Mouse (Mus musculus) mouse trophoblast stem cell (cell line): ENCODE measurements around the gene Slc5a5.

Experiments used
- in situ Hi-C, 2 experiments: fragments of 300-500 bp; cut with MseI, MboI; formaldehyde crosslinking; loops; 2 replicates in 1 of 2; 3 replicates in 1 of 2; pipeline ENCODE4 v1.15.1; 2025

The Slc5a5 gene

DNA sequence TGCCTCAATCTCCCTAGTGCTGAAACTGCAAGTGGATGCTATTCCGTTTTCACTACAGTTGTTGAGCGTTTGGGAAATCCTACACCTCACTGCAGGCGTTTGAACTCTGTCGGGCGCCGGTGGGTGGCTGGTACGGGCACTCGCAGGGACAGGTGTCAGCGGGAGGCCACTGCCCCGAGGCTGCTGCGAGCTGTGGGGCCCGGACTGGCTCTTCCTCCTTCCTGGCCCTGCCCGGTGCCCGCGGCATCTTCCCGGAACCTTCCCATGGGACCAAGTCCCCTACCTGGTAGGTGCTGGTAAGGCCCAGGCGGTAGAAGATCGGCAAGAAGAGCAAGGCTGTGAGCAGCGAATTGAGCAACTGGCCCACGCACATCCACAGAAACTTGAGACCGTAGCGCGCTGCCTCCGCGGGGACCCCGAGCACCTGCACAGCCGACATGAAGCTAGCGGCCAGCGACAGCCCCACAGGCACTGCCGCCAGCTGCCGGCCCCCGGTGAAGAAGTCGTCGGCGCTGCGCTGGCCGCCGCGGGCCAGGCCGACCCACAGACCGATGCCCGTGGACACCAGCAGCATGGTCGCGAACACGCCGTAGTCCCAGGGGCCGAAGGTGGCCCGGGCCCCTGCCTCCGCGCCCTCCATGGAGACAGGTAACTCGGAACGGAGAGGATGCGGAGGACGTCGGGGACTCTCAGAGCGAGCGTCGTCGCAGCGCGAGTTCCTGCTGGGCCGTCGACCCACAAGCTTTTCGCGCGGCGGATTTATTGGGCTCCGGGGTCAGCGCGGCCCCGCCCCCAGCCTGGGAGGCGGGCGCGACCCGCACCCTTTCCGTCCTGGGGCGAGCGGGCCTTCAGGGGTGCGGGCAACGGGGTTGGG, at the start of gene Slc5a5:
Gene Slc5a5 (minus strand): TSS at position 736 of the 874 bp plus-strand sequence.
- in situ Hi-C loops: no loop called here

DNA sequence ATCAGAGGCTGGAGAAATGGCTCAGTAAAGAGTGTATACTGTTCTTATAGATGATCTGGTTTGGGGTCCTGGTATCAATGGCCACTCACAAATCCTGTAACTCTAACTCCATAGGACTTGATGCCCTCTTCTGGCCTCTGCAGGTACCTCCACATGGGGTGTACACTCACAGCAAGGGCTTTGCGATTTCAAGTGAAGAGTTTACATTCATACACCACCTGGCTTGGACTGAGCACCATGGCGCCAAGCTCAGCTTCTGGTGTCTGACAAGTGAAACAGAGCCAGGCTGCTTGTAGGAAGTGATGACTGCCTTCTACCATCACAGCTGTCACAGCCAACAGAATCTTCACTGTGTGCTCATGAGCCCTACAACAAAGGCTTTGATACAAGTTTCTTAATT, 48.9 kb upstream of the Slc5a5 start:
- in situ Hi-C loops: no loop called here

DNA sequence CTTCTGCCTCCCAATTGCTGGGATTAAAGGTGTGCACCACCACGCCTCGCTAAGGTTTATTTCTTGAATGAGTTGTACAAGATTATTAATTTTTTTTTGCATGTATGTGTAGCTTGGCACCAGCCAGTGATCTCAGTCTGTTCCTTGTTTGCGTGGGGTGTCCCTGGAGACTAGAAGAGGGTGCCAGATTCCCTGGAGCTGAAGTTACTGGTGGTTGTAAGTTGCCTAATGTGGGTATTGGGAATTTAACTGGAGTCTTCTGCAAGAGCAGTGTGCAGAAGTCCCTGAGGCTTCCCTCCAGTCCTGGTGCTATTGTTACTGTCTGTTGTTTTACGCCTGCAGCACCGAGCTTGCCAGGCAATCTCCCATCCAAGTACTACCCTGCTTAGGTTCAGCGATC, 44.6 kb upstream of the Slc5a5 start:
- in situ Hi-C loops: no loop called here

DNA sequence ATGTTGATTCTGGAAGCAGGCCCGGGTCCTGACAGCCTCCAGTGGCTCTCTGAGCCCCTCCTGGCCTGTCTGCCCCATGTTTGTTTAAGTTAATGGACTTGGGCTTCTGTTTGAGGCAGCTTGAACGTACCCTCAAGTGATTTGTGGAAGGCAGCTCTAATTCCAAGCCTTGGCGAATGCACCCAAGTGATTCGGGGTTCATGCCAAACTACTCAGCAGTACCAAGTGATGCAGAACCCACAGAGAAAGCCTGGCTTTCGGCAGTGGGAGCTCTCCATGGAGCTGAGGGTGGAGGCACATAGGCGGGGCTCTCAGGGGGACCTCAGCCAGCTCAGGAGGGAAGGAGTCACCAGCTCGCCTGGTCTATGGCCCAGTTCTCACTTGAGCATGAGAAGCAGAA, 42.2 kb upstream of the Slc5a5 start:
- in situ Hi-C loops: no loop called here

DNA sequence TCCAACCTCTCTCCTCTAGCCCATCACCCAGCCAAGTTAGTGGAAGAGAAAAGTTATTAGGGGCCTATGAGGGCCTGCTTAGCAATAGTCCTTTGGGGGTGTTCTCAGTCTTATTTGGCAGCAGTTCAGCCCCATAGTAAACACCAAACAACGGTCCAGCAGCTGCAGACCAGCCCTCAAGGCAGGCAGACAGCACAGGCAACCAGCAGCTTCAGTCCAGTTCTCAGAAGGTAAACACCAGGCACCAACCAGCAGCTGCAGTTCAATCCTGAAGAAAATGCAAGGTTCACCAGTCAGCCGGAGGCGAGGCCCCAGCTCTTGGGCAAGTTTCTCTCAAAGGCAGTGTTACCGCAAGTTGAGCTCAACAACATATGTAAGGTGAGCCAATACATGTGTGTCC, 40.5 kb upstream of the Slc5a5 start:
- in situ Hi-C loops: no loop called here

DNA sequence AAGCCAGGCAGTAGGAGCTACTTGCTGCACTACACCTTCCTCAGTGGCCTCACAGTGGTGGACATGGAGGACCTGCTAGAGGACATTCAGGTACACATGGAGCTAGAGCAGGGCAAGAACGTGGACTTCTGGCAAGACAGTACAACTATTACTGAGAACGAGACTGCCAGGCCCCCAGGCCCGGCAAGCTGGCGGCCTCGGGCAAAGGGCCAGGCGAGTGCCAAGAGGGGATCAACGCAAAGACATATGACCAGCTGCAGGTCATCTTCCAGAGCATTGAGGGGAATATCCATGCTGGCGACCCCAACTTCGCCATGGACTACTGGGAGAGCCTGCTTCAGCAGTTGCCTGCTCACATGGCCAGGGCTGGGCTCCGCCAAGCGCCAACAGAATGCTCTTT, 39.2 kb upstream of the Slc5a5 start:
- in situ Hi-C loops: no loop called here

DNA sequence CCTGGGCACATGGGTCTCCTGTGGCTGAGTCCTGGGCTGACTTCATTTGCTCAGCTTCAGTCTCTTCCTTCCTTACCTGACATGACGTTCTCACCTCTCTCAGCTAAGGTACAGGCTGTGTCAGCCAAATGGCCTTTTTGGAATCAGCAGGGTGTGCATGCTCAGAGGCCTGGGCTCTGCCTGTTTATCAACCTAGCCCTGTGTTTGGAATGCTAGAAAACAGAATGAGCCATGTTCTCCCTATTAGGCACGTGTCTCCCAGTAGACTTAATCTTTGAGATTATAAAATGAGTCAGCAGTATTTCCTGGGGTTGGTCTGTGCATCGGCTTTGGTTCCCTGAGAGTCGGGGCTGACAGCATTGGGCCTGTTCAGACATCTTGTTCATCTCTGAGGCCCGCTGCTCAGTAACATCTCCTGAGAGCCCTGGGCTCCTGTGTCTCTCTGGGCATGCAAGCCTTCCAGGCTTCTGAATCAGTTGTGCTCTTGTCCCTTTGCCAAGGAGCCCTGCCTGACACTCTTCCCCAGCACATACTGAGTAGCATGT, 36.3 kb upstream of the Slc5a5 start:
- in situ Hi-C loops: no loop called here

DNA sequence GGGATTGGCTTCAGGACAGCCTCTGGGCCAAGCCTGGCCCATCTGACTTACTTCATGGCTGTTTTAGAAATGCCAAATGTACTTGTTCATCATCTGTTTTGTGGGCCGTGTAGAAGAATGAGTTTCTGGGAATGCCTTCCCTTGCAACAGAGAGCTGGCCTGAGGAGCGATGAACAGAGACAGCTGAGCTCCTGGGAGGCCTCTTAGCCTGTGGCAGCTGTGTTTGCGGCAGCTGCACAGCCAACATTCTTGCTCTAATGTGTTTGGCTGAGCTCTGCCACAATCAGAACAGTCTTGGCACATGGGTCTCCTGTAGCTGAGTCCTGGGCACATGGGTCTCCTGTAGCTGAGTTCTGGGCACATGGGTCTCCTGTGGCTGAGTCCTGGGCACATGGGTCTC, 35.5 kb upstream of the Slc5a5 start:
- in situ Hi-C loops: no loop called here

DNA sequence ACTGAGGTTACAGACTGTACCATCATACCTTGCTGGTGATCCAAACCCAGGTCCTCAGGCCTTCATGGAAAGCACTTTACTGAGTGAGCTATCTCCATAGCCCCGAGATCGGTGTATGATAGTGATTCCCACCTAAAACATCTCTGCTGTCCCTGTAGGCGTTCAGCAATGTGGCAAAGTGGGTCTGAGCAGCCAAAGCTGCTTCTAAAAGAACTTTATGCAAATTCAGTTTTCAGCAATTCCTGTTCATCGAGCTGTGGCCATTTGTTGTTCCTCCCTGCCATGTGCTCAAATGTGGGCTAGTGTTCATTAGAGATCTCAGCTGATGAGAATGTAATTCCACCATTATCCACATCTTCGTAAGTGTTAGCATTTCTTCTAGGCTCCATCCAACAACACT, 33.8 kb upstream of the Slc5a5 start:
- in situ Hi-C loops: no loop called here

DNA sequence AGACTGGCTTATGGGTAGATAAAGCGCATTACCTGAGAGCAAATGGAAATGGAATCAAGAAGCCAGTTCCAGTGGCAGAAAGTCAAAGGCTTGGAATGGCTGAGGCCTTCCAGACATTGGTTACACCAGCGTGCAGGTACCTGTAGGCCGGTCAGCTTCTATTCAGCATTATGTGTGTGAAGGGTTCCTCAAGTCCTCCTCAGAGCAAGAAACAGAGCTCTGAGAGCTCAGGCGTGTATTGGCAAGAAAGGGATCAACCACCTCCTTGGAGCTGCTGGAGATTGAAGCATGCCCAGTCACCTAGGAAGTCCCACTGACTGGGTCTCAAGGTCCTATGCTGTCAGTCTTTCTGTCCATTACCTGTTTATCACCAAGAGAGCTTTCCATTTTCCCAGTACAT, 33.2 kb upstream of the Slc5a5 start:
- in situ Hi-C loops: no loop called here

DNA sequence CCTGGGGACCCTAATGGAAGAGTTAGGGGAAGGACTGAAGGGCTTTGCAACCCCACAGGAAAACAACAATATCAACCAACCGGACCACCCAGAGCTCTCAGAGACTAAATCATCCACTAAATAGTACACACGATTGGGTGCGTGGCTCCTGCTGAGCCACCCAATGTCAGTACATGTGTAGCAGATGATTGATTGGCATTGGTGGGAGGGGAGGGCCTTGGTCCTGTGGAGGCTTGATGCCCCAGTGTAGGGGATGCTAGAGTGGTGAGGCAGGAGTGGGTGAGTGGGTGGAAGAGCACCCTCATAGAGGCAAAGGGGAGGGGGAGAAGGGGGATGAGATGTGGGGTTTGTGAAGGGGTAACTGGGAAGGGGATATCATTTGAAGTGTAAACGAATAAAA, 31.6 kb upstream of the Slc5a5 start:
- in situ Hi-C loops: no loop called here

DNA sequence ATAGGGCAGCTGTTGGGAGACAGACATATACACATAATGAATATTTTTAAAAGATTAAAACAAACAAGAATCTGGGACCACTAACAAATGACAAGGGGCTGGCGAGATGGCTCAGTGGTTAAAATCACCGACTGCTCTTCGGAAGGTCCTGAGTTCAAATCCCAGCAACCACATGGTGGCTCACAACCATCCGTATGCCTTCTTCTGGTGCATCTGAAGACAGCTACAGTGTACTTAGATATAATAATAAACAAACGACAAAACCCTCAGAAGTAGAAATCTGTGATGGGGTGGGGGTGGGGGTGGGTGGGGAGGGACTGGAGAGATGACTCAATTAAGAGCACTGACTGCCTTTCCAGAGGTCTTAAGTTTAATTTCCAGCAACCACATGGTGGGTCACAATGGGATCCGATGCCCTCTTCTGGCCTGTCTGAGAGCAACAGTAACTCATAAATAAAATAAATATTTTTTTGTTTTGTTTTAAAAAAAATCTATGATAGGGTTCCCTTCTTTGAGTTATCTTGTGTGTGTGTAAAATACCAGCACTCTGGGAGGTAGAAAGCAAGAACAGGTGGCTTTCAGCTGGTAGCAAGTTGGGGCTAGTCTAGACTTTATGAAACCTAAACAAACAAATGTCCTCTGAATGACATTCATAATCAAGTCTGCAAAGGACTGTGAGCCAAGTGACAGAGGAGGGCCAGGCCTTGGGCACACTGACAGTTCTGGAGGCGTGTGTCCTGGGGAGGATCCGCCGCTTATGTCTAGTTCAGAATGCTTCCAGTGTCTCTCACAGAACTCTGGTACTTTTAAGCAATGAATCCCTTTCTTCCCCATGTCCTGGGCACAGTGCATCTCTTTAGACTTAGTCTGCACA, 27.7 kb upstream of the Slc5a5 start:
- in situ Hi-C loops: no loop called here

DNA sequence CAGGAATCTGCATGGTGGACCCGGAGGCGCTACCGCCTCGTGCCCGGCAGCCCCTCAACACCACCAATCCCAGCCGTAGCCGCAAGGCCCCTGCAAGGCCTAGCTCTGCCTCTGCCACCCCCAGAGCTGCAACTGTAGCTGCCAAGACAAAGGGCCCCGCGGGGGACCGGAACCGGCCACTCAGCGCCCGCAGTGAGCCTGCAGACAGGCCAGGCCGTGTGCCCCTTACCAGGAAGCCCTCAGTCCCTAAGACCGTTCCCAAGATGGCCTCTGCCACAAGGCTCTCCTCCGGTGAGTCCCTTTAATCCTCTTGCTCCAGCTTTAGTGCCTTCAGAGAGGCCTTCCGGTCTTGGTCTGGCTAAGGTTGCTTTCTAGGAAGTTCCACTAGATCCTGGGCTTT, 22.1 kb upstream of the Slc5a5 start:
- in situ Hi-C loops: no loop called here

DNA sequence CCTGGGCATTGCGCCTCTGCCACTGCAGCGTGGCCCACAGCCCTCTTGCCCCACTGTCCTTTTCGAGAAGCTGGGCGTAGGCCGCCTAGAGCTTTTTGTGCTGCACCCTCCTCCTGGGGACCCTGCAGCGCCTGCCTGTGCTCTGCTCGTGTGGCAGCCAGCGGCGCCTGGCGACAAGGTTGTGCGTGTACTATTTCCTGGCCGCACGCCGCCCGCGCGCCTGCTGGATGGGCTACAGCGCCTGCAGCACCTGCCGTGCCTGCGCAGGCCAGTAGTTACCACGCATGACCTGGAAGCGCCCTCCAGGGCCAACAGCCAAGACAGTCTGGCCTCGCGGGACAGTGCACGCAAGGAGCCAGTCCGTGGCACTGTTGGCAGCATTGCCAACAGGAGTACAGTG, 21.0 kb upstream of the Slc5a5 start:
- in situ Hi-C loops: no loop called here

DNA sequence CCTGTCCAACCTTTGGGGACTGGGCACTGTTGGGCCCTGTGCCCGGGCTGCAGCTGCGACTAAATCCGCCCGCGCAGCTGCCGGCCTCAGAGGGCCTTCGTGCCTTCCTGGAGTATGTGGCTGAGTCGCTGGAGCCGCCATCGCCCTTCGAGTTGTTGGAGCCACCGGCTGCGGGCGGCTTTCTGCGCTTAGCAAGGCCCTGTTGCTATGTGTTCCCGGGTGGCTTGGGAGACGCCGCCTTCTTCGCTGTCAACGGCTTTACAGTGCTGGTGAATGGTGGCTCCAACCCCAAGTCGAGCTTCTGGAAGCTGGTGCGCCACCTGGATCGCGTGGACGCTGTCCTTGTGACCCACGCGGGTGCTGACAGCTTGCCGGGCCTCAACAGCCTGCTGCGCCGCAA, 20.4 kb upstream of the Slc5a5 start:
- in situ Hi-C loops: no loop called here

DNA sequence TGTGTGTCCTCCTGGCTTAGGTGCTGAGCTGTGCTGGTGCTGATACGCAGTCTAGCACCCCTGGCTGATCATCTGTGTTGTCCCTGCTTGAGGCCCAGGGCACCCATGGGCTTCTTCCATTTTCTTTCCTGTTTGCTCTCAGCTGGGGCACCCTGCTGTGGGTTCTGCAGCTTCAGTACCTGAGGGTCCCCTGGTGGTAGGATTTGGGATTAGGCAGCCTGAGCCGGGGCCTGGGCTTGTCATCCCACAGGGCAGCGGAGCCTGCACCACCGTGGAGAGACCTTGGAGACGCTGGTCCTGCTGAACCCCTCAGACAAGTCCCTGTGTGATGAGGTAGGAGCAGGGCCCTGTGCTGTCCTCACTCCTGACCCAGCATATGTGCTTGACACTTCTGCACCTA, 19.0 kb upstream of the Slc5a5 start:
- in situ Hi-C loops: no loop called here

DNA sequence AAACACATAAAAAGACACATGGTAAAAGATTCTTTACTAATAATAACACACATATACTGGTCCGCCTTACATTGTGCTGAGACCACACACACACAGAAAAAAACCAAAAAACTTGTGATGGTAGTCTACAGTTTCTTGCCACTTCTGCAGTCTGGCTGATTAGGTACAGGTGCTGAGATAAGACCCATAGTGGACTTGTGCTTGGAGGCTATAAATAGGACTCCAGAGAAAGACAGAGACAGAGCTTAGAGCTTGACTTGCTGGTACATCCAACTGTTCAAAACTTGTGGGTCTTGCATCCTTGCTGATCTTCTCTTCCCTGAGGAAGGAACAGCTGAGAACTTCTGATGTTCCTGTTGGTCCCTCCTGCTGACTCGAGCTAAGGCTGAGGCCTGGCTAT, 15.0 kb upstream of the Slc5a5 start:
- in situ Hi-C loops: no loop called here

DNA sequence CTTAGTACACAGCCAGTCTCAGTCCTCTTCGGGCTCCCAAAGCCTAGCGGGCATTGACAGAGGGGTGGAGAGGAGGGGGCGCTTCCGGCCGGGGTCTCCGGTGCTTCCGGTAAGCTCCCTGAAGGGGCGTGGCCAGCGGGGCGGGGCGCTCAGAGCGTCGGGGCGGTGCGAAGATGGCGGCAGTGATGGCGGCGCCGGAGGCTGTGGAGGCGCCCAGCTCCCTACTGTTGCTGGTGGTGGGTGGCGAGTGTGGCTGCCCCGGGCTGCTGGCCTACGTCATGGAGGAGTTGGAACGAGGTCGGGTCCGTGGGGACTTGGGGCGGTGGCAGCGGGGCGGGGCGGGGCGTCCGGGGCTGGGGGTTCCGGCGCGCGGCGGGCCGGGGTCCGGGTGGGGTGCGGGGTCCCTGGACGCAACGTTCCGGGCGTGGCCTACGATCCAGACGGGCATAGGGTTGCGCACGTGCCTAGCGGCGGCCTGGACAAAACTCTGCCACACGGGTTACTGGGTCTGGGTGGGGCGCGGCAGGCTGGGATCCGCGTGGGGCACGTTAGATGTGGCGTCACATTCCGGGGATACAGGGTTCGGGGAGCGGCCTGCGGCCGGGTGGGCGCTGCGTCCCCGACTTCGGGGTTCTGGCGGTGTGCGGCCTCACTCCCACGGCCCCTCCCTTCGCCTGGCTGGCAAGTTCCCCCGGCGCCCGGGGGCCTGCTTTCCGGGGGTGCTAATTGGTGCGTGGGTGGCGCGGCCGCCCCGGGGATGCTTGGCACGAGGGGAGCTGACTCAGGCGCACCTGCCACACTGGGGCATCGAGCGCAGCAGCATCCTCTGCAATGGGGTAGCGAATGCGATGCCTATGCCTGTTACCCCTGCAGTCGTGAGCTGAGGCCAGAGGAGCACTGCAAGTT, 13.5 kb upstream of the Slc5a5 start, which contains the start of gene Map1s:
Gene Map1s (plus strand): TSS at position 102 of the 906 bp plus-strand sequence.
- in situ Hi-C loops: no loop called here

DNA sequence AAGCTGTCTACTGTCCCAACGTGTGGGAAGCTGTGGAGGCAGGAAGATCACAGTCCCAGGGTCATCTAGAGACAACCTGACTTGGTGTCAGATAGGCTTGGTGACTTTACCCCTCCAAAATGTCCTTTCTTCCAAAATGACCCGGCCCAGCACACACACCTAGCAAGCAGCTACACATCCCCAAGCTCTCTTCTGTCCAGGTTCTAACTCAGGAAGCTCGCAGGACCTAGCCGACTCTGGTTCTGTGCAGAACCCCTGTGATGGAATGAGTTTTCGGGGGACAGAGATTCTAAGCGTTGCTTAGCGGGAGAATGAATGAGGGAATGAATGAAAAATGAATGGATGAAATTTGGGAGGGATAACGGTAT, 12.9 kb upstream of the Slc5a5 start:
- in situ Hi-C loops: no loop called here

DNA sequence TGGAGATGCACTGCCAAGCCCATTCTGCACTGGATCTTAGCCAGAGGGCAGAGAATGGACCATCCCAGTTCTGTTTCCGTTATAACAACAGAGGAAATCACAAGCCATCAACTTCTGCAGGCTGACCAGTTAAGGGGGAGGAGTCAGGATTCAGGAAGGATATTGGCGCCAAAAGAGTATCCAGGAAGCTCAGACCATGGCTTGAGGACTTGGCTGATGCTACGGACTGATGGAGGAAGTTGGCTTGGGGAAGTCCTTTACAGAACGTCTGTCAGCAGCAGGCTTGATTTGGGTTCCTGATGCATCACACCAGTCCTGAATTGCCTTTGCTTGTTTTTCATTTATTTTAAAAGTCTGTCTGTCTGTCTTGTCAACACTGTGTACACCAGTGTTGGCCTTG, 12.0 kb upstream of the Slc5a5 start:
- in situ Hi-C loops: no loop called here

DNA sequence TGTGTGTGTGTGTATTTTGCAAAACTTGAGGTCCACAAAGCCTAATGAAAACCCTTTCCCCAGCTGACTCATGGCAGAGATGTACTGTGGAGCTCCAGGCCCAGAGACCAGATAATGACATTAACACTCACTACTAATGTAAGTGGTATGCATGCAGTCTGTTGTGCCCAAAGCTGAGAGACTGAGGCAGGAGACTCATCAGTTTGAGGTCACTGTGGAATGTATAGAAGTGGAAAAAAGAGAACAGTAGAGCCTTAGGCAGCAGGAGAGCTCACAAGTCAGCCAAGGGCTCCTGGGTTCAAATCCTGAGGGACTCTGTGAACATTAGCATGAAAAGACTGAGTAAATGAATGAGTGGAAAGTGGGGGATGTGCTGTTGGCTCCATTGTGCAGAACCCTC, 11.0 kb upstream of the Slc5a5 start:
- in situ Hi-C loops: no loop called here

DNA sequence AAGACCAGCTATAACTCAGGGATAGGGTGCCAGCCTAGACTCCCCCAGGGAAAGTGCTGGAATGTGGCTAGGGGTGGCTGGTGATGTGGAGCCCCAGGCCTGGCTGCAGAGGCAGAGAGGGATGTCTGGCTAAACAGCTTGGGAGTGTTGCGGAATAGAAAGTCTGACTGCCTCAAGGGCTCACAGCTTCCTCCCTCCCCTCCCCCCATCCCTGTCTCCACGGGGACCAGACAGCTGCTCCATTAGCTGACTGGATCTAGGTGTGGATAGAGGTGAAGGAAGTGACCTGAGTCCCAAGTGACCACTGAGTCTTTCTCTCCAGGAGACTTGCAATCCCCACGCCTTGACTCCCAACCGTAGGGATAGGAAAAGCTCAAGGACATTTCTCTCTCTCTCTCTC, 10.6 kb upstream of the Slc5a5 start:
- in situ Hi-C loops: no loop called here
